Mouse (Mus musculus): ENCODE results near the gene Cnnm4.

The Cnnm4 gene

GRCm38 (mm10) chr1:36474646-36475045, 3.2 kb downstream of the Cnnm4 start:
- DNase-seq: no peak

- no peak for DNase-seq
Observed at GRCm38 (mm10) chr1:36475480-36476110, 4.2 kb downstream of the Cnnm4 start.

GRCm38 (mm10) chr1:36476426-36476825, 5.0 kb downstream of the Cnnm4 start:
- DNase-seq: no peak

GRCm38 (mm10) chr1:36478343-36478795, 6.9 kb downstream of the Cnnm4 start:
- DNase-seq: no peak

- no peak for DNase-seq
Observed at GRCm38 (mm10) chr1:36479903-36480899, 8.8 kb downstream of the Cnnm4 start.

GRCm38 (mm10) chr1:36483825-36484224, 12.4 kb downstream of the Cnnm4 start:
- DNase-seq: no peak

- DNase-seq: no peak
Observed at GRCm38 (mm10) chr1:36485080-36485479, 13.7 kb downstream of the Cnnm4 start.

- DNase-seq: no peak
Observed at GRCm38 (mm10) chr1:36487111-36487510, 15.7 kb downstream of the Cnnm4 start.

- DNase-seq: no peak
Observed at GRCm38 (mm10) chr1:36489661-36490060, 18.2 kb downstream of the Cnnm4 start.

GRCm38 (mm10) chr1:36492416-36493139, 21.2 kb downstream of the Cnnm4 start:
- DNase-seq: no peak

GRCm38 (mm10) chr1:36493299-36493698, 21.9 kb downstream of the Cnnm4 start:
- DNase-seq: no peak

GRCm38 (mm10) chr1:36496719-36497118, 25.3 kb downstream of the Cnnm4 start:
- DNase-seq: peak; percentile 32

GRCm38 (mm10) chr1:36497312-36497711, 25.9 kb downstream of the Cnnm4 start:
- no peak for DNase-seq

GRCm38 (mm10) chr1:36501261-36501660, 29.8 kb downstream of the Cnnm4 start:
- peak; percentile 91 for DNase-seq

GRCm38 (mm10) chr1:36508238-36508637, 36.8 kb downstream of the Cnnm4 start:
- DNase-seq: no peak

- peak; percentile 100 for DNase-seq
Observed at GRCm38 (mm10) chr1:36511289-36512021, 40.0 kb downstream of the Cnnm4 start, which contains the start of gene Cnnm3. Gene Cnnm3, plus strand, starts transcription at chr1:36511867.

GRCm38 (mm10) chr1:36512089-36512965, 40.9 kb downstream of the Cnnm4 start:
- DNase-seq: peak; percentile 78

- DNase-seq: no peak
Observed at GRCm38 (mm10) chr1:36512966-36513280, 41.5 kb downstream of the Cnnm4 start.

- no peak for DNase-seq
Observed at GRCm38 (mm10) chr1:36513310-36513709, 41.9 kb downstream of the Cnnm4 start.

- DNase-seq: peak; percentile 37
Observed at GRCm38 (mm10) chr1:36513718-36514117, 42.3 kb downstream of the Cnnm4 start.

- no peak for DNase-seq
Observed at GRCm38 (mm10) chr1:36518259-36518658, 46.8 kb downstream of the Cnnm4 start.

- DNase-seq: no peak
Observed at GRCm38 (mm10) chr1:36519626-36520025, 48.2 kb downstream of the Cnnm4 start.

All from thymus, postnatal 4 days (tissue).